Mouse (Mus musculus) mouse embryonic stem cell (cell line): ENCODE data around the gene Col4a2.

Source experiments
- in situ Hi-C, 2 experiments: fragments of 300-500 bp; cut with MboI; formaldehyde crosslinking; loops; 1 replicate in 1 of 2; 3 replicates in 1 of 2; pipeline ENCODE4 v1.14.3; 2019 to 2020; ENCODE audit warnings: low sequenced_read_pairs in 2 of 2, low pct_unique_long_range_greater_than_20kb in 1 of 2, mixed read lengths in 1 of 2; ENCODE audit not compliant: unreplicated experiment in 1 of 2

Gene Col4a2

GRCm38 (mm10) chr8:11341111-11341566, 28.5 kb downstream of the Col4a2 start:
- in situ Hi-C loops: no loop called here

- in situ Hi-C loops: no loop called here
Measured at GRCm38 (mm10) chr8:11344459-11344858, 31.9 kb downstream of the Col4a2 start.

DNA sequence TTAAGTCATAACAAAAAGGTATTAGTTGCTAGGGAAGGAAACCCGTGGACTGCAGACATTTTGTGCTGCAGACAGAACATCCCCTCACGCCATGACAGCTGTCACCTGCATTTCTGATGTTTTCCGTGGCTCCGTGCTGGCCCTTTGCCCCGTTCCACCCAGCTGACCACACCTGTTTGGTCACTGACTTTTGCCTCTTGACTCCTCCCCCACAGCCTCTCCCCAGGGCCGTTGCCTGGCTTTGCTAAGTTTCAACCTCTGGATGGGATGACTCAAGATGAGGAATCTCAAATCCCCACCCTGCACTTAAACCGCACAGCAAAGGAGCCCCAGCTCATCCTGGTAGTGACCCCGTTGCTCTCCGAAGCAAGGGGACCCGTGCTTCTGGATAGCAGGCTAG, 33.6 kb downstream of the Col4a2 start:
- in situ Hi-C loops: no loop called here

GRCm38 (mm10) chr8:11347699-11348098, 35.1 kb downstream of the Col4a2 start:
- in situ Hi-C loops: no loop called here

GRCm38 (mm10) chr8:11348622-11349021, 36.0 kb downstream of the Col4a2 start:
- in situ Hi-C loops: no loop called here

DNA sequence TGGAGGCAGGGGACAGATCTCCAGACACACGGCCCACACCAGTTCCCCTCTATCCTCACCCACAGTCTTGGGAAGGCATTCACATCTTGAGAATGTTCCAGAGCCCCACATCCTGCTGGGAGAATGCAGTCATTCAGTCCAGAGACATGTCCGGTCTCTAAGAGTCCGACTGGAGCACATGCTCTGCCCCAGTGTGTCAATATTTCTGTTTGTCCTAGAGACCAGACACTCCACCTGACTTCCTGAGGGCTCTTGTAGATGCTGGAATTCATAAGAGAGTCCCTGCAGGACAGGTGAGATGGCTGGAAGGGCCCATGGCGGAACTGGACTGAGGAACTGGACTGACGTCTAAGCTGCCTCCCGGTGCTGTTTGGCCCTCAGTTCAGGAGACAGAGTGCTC, 38.8 kb downstream of the Col4a2 start:
- in situ Hi-C loops: no loop called here

- in situ Hi-C loops: no loop called here
Measured at GRCm38 (mm10) chr8:11352514-11352913, 39.9 kb downstream of the Col4a2 start.

GRCm38 (mm10) chr8:11354800-11355451, 42.3 kb downstream of the Col4a2 start:
- in situ Hi-C loops: no loop called here

DNA sequence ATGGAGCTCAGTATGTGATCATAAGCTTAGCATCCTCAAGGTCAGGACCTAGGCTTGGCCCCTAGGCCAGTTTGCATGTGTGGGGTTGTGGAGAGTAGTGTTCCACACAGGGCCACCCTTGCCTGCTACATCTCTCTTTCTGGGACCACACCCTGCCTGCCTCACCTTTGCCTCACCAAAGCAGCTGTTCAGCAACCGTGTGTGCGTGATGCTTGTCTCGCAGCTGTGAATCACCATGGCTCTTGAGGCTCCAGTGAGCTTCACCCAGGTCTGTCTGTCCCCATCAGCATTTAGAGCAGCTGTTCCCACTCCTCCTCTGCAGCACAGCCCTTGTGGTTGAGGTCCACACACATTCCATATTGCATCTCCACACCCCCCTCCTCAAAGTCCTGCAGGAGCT, 43.3 kb downstream of the Col4a2 start:
- in situ Hi-C loops: no loop called here

- in situ Hi-C loops: no loop called here
Measured at GRCm38 (mm10) chr8:11356776-11357175, 44.2 kb downstream of the Col4a2 start.

GRCm38 (mm10) chr8:11357921-11358436, 45.4 kb downstream of the Col4a2 start:
- in situ Hi-C loops: no loop called here

DNA sequence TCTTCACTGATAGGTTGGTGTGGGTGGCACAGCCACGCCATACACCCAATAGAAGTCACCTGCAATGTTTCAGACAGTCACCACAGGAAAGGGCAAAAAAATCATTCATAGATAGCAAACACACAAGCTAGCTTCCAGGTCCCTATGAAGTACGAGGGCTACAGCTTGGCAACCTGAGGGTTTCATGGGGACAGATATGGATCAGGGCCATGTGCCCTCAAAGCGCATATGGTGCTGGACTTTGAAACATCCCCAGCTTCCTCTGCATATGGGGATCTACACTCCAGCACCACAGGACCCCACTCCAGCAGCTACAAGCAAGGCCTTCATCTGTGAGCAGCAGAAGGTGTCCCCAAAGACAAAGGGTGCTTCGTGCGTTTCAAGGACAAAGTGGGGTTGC, 47.2 kb downstream of the Col4a2 start:
- in situ Hi-C loops: no loop called here

DNA sequence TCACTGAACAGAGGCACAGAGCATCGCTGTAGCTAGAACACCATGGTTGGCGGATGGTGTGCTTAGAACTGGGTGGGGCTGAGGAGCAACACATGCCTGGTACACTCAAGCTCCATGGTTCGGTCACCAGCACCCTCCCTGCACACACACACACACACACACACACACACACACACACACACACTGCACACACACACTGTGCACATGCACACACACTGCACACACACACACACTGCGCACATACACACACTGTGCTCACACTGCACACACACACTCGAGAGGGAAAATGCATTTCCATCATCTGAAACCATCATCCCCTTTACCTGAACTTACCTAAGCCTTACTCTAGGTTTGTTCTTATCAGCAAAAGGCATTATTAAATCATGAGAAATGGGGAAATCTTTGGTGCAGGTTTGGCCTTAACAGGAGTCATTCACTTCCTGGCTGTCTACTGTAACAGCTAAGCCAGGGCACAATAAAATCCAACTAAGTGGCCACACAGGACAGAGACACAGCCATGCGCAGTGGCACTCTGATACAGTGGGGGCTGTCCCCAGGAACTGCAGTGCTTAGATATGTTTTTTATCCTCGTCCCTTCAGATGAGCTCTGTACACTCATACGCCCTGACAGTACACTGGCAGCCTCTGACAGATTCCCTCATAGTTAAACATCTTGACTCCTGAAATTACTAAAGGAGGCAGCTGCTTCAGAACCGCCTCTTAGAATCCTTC, 49.1 kb downstream of the Col4a2 start:
- in situ Hi-C loops: no loop called here

- in situ Hi-C loops: no loop called here
Measured at GRCm38 (mm10) chr8:11362278-11363214, 49.9 kb downstream of the Col4a2 start.

- in situ Hi-C loops: no loop called here
Measured at GRCm38 (mm10) chr8:11363340-11364126, 50.9 kb downstream of the Col4a2 start.

GRCm38 (mm10) chr8:11366251-11366650, 53.6 kb downstream of the Col4a2 start:
- in situ Hi-C loops: no loop called here

- in situ Hi-C loops: no loop called here
Measured at GRCm38 (mm10) chr8:11366741-11367140, 54.1 kb downstream of the Col4a2 start.

GRCm38 (mm10) chr8:11367670-11368069, 55.1 kb downstream of the Col4a2 start:
- in situ Hi-C loops: no loop called here
